Mouse (Mus musculus) cerebellum, postnatal 14 days (tissue): ENCODE results near the gene 4930519P11Rik.

Experiments used
- DNase-seq, 2 experiments: peaks; one replicate each; pipeline ENCODE4 v3.0.0; 2021; ENCODE audit warnings: mixed read lengths in 2 of 2

Gene 4930519P11Rik

DNA sequence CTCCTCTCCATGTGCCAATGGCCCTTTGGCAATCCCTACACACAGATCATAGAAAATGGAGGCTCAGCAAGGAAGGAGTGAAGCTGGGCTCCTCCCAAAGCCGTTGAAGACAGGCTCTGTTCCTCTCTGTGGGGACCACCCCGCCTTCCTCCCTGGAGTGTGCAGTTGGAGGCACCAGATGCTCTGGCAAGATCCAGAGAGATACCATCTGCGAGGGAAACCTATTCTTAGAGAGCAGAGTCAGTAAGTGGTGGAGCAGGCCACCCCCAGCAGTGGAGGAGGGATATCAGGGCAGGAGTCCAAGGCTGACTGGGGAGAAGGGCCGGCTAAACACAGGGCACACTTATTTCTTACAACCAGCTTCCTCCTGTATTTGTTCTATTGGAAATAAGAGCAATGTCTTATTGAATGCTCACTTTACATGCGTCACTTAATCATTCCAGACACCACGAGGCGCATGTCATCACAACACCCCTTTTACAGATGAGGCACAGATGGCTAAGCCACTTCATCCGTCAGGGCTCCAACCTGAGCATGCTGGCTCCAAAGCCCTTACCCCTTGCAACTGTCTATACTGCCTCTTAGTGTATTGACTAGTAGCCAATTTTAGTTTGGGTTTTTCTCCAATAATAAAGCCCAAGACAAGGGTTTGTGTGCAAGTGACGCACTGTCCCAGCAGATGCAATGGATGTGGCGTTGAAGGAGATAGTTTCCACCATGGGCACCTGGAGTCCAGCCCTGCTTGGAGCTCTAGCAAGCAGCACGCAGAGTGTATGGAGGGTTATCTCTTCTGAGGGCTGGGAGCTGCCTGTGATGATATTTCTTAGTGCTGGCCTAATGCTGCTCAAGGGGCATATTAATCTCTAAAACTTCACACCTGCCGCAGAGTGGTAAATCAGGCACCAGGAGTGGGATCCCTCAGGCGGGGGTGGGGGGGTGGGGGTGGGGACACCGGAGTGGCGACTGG, 29.0 kb downstream of the 4930519P11Rik start:
- peak; percentile 83 to 91 for DNase-seq

DNA sequence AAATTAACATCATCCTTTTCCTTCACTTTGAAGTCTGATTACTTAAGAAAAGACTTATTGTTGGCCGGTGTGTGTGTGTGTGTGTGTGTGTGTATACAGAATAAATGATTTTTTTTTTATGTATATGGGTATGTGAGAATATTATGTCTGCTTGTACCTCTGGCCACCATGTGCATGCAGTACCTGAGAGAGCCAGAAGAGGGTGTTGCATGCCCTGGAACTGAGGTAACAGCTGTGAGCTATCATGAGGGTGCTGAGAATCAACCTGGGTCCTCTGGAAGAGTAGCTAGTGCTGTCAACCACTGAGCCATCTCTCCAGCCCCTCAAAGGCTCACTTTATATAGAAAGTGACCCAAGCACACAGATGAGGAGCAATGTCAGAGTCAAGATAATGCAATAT, 31.8 kb downstream of the 4930519P11Rik start:
- DNase-seq, result no peak

DNA sequence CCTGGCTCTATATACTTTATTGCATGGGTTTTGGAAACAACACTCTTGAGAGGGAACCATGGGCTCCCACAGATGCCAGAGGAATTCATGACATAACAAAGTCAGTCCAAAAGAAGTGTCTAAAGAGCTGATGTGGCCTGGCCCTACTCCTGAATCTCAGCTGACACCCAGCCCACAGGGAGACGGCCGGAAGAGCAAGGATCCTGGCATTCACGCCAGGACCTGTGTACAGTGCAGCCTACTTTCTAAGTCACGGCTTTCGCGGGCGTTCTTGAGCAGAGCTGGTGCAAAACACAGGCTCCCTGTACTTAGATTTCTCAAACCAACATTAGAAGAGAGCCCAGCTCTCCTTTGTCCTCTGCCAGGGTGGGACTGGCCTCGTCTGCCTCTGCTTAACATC, 32.7 kb downstream of the 4930519P11Rik start:
- DNase-seq, result no peak

DNA sequence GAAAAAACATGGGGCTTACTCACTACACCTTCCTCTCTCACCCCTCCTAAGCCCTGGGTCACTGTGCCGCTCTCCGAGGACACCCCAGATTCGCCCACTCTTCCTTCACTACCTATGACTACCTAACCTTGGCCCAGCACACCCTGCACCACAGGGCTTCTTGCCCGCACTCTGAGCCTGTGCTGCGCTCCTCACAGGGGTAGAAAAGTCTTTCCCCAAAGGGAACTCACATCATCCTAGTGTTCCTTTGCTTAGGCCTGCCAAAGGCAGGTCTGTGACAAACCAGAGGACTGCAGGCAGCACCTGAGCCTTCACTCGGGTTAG, 35.5 kb downstream of the 4930519P11Rik start:
- no peak for DNase-seq

DNA sequence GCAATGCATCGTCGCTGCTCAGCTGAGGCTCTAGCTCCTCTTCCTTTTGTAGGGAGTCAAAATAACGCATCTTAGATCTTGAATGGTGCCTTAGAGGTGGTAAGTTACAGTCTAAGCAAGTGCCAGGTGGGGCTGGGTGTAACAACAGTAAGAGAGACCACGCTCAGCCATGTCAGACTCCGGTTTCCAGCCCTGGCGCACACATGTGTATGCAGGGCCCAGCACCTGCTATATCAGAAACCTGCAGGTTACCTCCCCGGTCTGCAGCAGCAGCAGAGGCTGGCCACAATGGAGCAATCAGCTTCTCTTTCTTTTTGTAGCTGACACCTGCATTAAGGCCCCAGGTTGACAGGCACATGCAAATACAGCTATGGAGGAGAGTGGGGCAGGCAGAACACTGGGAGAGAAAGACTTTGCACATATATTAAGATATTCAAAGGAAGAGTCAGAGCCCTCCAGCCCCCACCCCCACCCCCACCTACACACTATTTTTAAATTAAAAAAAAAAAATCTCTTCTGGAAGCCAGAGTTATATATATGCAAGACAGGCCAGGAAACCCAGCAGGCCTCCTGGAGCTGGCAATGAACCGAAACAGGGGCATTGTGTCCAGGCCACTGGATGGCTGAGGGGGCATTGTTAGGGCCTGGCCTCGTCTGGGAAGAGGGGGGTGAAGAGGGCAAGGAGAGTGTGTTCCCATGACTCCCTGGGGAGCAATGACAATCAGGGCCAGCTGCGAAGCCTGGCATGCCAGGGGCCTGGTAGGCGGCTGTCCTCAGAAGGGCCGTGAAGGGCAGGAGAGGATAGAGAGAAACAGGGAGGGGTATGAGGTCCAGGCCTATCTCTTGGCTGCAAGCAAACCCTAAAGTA, 36.1 kb downstream of the 4930519P11Rik start:
- no peak for DNase-seq

DNA sequence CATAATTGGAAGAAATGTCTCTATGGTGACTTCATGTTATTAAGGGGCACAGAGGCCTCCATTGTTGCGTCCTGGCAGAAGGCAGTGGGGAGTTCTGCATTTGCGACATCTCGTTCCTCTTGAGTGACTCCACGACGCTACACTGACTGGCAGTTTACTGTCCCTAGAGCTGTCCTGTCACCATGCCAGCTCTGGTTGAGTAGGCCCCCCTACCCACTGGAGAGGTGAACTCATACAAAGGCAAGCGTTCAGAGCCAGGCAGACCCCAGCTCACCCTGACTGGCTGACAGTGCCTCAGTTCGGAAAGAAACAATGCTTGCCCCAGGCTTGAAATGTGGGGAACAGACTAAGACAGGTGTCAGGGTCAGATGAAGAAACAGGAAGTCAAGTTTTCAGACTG, 39.0 kb downstream of the 4930519P11Rik start:
- no peak for DNase-seq

GRCm38 (mm10) chr2:154572996-154573395, 40.2 kb downstream of the 4930519P11Rik start:
- DNase-seq, result no peak

GRCm38 (mm10) chr2:154571976-154572375, 41.3 kb downstream of the 4930519P11Rik start:
- no peak for DNase-seq

GRCm38 (mm10) chr2:154571266-154571665, 42.0 kb downstream of the 4930519P11Rik start:
- no peak for DNase-seq

DNA sequence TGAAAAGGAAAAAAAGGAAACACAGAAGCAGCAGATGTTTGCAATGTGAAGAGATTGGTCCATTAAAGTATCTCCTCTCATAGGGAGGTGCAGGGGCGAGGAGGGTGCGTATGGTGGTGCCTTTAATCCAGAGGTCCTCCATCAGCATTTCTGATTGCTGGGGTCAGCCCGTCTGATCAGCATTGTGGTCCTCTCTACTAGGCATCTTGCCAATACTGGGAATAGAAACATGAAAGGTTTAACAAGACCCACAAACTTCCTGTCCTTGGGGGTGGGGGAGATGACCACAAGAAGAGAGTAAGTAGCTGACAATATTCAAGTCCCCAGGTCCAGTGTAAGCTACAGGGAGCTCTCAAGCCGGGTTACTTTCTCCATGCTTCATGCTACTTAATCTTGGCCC, 42.6 kb downstream of the 4930519P11Rik start:
- no peak for DNase-seq

- DNase-seq, result peak; percentile 96
These were observed 43.4 kb downstream of the 4930519P11Rik start, which contains the start of gene E2f1 for GRCm38 (mm10) chr2:154569836-154570286. TSS of gene E2f1 (minus strand) at chr2:154569892.

DNA sequence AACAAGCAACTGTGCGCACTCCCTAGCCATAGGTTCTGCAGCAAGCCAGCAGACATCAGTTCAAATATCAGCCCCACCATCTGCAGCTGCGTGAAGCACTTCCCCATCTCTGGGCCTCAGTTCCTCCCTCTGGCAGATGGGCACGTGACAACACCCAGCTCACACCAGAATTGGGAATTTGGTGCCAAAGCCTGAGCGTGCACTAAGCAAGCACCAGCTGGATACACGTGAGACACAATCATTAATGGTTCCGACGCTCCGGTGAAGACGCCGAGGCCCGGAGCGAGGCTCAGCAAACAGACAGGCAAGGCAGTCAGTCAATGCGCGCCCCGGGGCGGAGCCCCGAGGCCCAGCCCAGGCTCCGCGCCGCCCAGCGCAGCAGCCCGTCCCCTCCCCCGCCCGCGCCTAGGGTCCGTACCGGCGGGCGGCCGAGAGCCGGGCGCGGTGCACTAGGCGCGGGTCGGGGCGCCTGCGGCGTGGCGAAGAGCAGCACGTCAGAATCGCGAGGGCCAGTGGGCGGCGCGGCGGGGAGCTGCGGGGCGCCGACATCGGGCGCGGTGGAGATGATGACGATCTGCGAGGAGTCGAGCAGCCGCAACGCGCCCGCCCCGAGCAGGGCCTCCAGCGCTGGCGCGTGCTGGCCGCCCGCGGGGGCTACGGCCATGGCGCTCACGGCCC, 44.0 kb downstream of the 4930519P11Rik start:
- peak; percentile 58 to 59 for DNase-seq

DNA sequence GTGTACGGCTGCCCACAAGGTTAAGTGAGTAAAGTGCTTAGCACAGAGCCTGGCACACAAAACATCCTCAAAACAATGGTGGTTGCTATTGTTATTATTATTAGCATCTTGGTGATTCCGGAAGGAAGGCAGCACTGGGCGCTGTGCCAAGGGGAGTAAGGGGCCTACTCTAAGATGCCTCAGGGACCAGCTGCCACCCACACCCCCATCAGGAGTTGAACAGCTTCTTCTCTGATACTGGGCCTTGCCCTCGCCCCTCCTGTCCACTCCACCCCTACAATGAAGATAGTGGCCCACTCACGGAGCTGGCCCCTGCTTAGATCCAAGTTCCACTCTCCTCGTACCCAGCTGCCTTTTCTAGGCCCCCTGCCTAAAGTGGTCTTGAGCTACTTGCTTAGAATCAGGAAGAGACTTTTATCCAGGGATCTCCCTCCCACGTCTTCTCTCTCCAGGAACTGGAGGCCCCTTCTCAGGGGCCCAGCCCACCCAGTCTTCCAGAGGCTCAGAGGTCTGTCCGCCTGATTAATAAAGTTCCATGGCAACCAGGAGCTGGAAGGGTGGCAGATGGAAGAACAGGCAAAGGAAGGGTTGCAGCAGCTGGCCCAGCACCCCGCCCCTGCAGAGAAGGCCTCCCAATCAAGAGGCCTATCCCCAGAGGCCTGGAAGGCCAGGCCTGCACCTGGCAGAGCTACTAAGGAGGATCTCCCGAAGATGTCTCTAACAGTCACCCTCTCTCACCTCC, 44.7 kb downstream of the 4930519P11Rik start:
- peak in 1 of 2 experiments; percentile 62 for DNase-seq

GRCm38 (mm10) chr2:154567766-154568165, 45.5 kb downstream of the 4930519P11Rik start:
- no peak for DNase-seq

- no peak for DNase-seq
These were observed 46.6 kb downstream of the 4930519P11Rik start for GRCm38 (mm10) chr2:154566641-154567040.

DNA sequence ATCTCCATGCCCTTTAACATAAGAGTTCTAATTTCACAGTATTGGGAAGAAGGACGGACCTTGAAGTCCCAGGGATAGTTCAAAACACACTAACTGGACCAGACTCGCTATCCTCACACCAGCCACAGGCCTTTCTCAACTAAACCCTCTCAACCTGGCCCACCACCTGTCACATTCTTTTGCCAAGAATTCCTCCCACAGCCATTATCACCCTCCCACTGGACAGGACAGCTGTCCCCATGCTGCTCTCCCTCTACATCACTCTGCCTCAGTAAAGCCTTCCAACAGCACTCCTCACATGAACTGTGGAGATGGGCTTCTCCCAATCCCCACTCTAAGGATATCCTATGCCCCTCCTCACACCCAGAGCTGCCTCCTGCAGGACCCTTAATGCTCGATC, 47.7 kb downstream of the 4930519P11Rik start:
- peak; percentile 84 to 90 for DNase-seq

GRCm38 (mm10) chr2:154563612-154564170, 49.5 kb downstream of the 4930519P11Rik start:
- no peak for DNase-seq
